In genomic region chr10:76118741-76119140, GRCm38 (mm10) we compare ENCODE assay signal across 11 mouse cellular contexts. TPM values are rescaled to one million over a fixed set of nuclear protein-coding genes. Genes with fewer than 3 reads are reported as not detected.
DNase-seq lines count a peak whose midpoint lies in the region; ATAC-seq and TF ChIP-seq lines count a peak whose summit lies in the region.
"Had no signal": no experiment of that assay in that cellular context is flagged by ENCODE, and none has a peak within 500 bp of the region (broad histone marks: within the 10 kb centered on the region; RNA-seq: fewer than 3 reads in every experiment).

No protein-coding gene starts in this region.

- peak; percentile 18 for DNase-seq in gastrocnemius, postnatal 10 days
- no peak for DNase-seq in gastrocnemius, postnatal 14 days
- DNase-seq in midbrain, postnatal 0 days (ENCODE audit: low spot score): no peak
- DNase-seq in midbrain, embryonic 11.5 days (ENCODE audit: low spot score, missing footprints): no peak
- peak; percentile 42 for DNase-seq in embryo, embryonic 11 days
- peak; percentile 65 for DNase-seq in splenic B cell, adult 2 months (ENCODE audit: low read depth, low spot score)
- no peak for DNase-seq in urinary bladder, postnatal 36 days (ENCODE audit: low spot score in 2 of 2)

- no peak for ATAC-seq in midbrain, postnatal 0 days (ENCODE audit: low FRiP score)
- ATAC-seq in midbrain, embryonic 11.5 days (ENCODE audit: low FRiP score): no peak
- ATAC-seq in kidney, embryonic 15.5 days (replicated peaks; ENCODE audit: low FRiP score): no peak

- H3K4me3 ChIP-seq in midbrain, postnatal 0 days (ENCODE audit: low read depth, low read length): no peak overlapping the region
- H3K4me3 ChIP-seq in midbrain, embryonic 11.5 days (ENCODE audit: low read depth, low read length): no peak overlapping the region
- H3K4me3 ChIP-seq in kidney, embryonic 15.5 days (replicated peaks): no peak overlapping the region

- no peak overlapping the region for H3K9ac ChIP-seq in midbrain, postnatal 0 days (replicated peaks; ENCODE audit: low read length, poor library complexity, severe bottlenecking)
- H3K9ac ChIP-seq in midbrain, embryonic 11.5 days (ENCODE audit: low read length): no peak overlapping the region
- no peak overlapping the region for H3K9ac ChIP-seq in kidney, embryonic 15.5 days

- WGBS in midbrain, postnatal 0 days: 17% methylated on average over 1 of the region's 1 CpGs
- 25% methylated on average over 1 of the region's 1 CpGs for WGBS in midbrain, embryonic 11.5 days
- 25% methylated on average over 1 of the region's 1 CpGs for WGBS in kidney, embryonic 15.5 days

- no peaks in the 10 kb centered on the region for H3K4me1 ChIP-seq in midbrain, postnatal 0 days (ENCODE audit: insufficient read depth, low read length)
- no peaks in the 10 kb centered on the region for H3K4me1 ChIP-seq in midbrain, embryonic 11.5 days (ENCODE audit: control insufficient read depth, insufficient read depth, low read length)
- H3K4me1 ChIP-seq in kidney, embryonic 15.5 days: peaks cover 9% of the 10 kb centered on the region

- no peaks in the 10 kb centered on the region for H3K9me3 ChIP-seq in midbrain, postnatal 0 days (ENCODE audit: low read length)
- H3K9me3 ChIP-seq in midbrain, embryonic 11.5 days (ENCODE audit: control insufficient read depth, low read length): no peaks in the 10 kb centered on the region
- H3K9me3 ChIP-seq in kidney, embryonic 15.5 days (replicated peaks): no peaks in the 10 kb centered on the region

- no peaks in the 10 kb centered on the region for H3K27me3 ChIP-seq in midbrain, postnatal 0 days (ENCODE audit: insufficient read depth, low read length)
- no peaks in the 10 kb centered on the region for H3K27me3 ChIP-seq in midbrain, embryonic 11.5 days (ENCODE audit: control insufficient read depth, insufficient read depth, low read length)
- H3K27me3 ChIP-seq in splenic B cell, adult 2 months (ENCODE audit: control insufficient read depth, insufficient read depth, low read length, poor library complexity, severe bottlenecking): no peaks in the 10 kb centered on the region
- no peaks in the 10 kb centered on the region for H3K27me3 ChIP-seq in kidney, embryonic 15.5 days

- H3K4me2 ChIP-seq in midbrain, postnatal 0 days (ENCODE audit: low read depth, low read length, poor library complexity, severe bottlenecking): no peak overlapping the region
- no peak overlapping the region for H3K4me2 ChIP-seq in midbrain, embryonic 11.5 days
- H3K4me2 ChIP-seq in kidney, embryonic 15.5 days: no peak overlapping the region

- intact Hi-C loops in gastrocnemius, postnatal 14 days (cut with DNase I; ENCODE audit: low total_unique reads): no loop called here

- TF ChIP-seq CTCF in midbrain, postnatal 0 days (IDR thresholded peaks at IDR 0.05): peak; percentile 42

- H3K36me3 ChIP-seq in midbrain, postnatal 0 days (ENCODE audit: insufficient read depth, low read length): no peaks in the 10 kb centered on the region
- H3K36me3 ChIP-seq in midbrain, embryonic 11.5 days (ENCODE audit: control insufficient read depth, insufficient read depth, low read length): no peaks in the 10 kb centered on the region
- no peaks in the 10 kb centered on the region for H3K36me3 ChIP-seq in splenic B cell, adult 2 months (ENCODE audit: control insufficient read depth, insufficient read depth, low read length, poor library complexity, severe bottlenecking)
- no peaks in the 10 kb centered on the region for H3K36me3 ChIP-seq in kidney, embryonic 15.5 days

- no peak overlapping the region for H3K27ac ChIP-seq in midbrain, postnatal 0 days (ENCODE audit: low read depth, low read length)
- no peak overlapping the region for H3K27ac ChIP-seq in midbrain, embryonic 11.5 days (ENCODE audit: low read depth, low read length)
- no peak overlapping the region for H3K27ac ChIP-seq in kidney, embryonic 15.5 days

RNA-seq across cellular contexts. Expression of gene Slc5a4b, which starts 8.0 kb away (rescaled TPM):
- not detected for total RNA-seq in gastrocnemius, postnatal 10 days (2021)
- not detected for total RNA-seq in gastrocnemius, postnatal 14 days (2021)
- total RNA-seq in midbrain, postnatal 0 days (2014; rRNA removed): not detected in 2 replicates
- 0.06 and 0.09 TPM in 2 replicates for polyA plus RNA-seq in midbrain, postnatal 0 days (2015; fragmentation: Nextera tagmentation; extraction: Ambion mirVana)
- polyA plus RNA-seq in midbrain, embryonic 11.5 days (2014; fragmentation: Nextera tagmentation; extraction: Ambion mirVana): not detected in 2 replicates
- 0.12 and 0.18 TPM in 2 replicates for polyA plus RNA-seq in kidney, embryonic 15.5 days (2015; fragmentation: Nextera tagmentation; extraction: Ambion mirVana)
- polyA plus RNA-seq: heart, embryonic 14.5 days; lung, embryonic 16.5 days; stomach, embryonic 14.5 days had no signal

RNA-seq across cellular contexts. Expression of gene Slc5a4a, which starts 28.5 kb away (rescaled TPM):
- total RNA-seq in gastrocnemius, postnatal 10 days (2021): not detected
- total RNA-seq in gastrocnemius, postnatal 14 days (2021): not detected
- 1.2 TPM in 1 of 2 replicates, not detected in the other for total RNA-seq in midbrain, postnatal 0 days (2014; rRNA removed)
- 0.10 and 0.12 TPM in 2 replicates for polyA plus RNA-seq in midbrain, postnatal 0 days (2015; fragmentation: Nextera tagmentation; extraction: Ambion mirVana)
- not detected in 2 replicates for polyA plus RNA-seq in midbrain, embryonic 11.5 days (2014; fragmentation: Nextera tagmentation; extraction: Ambion mirVana)
- polyA plus RNA-seq in kidney, embryonic 15.5 days (2015; fragmentation: Nextera tagmentation; extraction: Ambion mirVana): not detected in 2 replicates
- polyA plus RNA-seq: heart, embryonic 14.5 days; lung, embryonic 16.5 days; stomach, embryonic 14.5 days had no signal

Comparison
In these comparisons a context has a peak if more than half of its experiments do, and no peak if none do; other contexts are left out.
1. DNase-seq: peak in gastrocnemius, postnatal 10 days (single experiment), embryo, embryonic 11 days (single experiment) and splenic B cell, adult 2 months (single experiment); none in gastrocnemius, postnatal 14 days (single experiment), midbrain, postnatal 0 days (single experiment), midbrain, embryonic 11.5 days (single experiment) and urinary bladder, postnatal 36 days (0 of 2).